In genomic region chr11:111450811-111451494, GRCm38 (mm10) we compare ENCODE assay signal across 12 mouse cellular contexts.
A peak's percentile ranks its signal among the peaks of the same experiment; 100 is the strongest.
DNase-seq lines count a peak whose midpoint lies in the region; ATAC-seq and TF ChIP-seq lines count a peak whose summit lies in the region.
"Had no signal": no experiment of that assay in that cellular context is flagged by ENCODE, and none has a peak within 500 bp of the region (broad histone marks: within the 10 kb centered on the region; RNA-seq: fewer than 3 reads in every experiment).

No protein-coding gene starts in this region.

- WGBS in hindbrain, embryonic 14.5 days, result 74% methylated on average over 3 of the region's 3 CpGs
- WGBS in hindbrain, embryonic 13.5 days, result 77% methylated on average over 3 of the region's 3 CpGs
- 61% methylated on average over 3 of the region's 3 CpGs for WGBS in lung, embryonic 14.5 days
- WGBS in embryonic facial prominence, embryonic 15.5 days, result 49% methylated on average over 3 of the region's 3 CpGs
- 69% methylated on average over 3 of the region's 3 CpGs for WGBS in intestine, postnatal 0 days

- H3K27me3 ChIP-seq in hindbrain, embryonic 14.5 days (ENCODE audit: control insufficient read depth, insufficient read depth, low read length), result no peaks in the 10 kb centered on the region
- H3K27me3 ChIP-seq in hindbrain, embryonic 13.5 days, result no peaks in the 10 kb centered on the region
- H3K27me3 ChIP-seq in lung, embryonic 14.5 days (ENCODE audit: insufficient read depth, low read length), result no peaks in the 10 kb centered on the region
- H3K27me3 ChIP-seq in embryonic facial prominence, embryonic 15.5 days, result no peaks in the 10 kb centered on the region
- no peaks in the 10 kb centered on the region for H3K27me3 ChIP-seq in intestine, postnatal 0 days (replicated peaks; ENCODE audit: control insufficient read depth, insufficient read depth, low read length)
- H3K27me3 ChIP-seq: limb, embryonic 12.5 days; megakaryocyte, embryonic 14.5 days; neural tube, embryonic 12.5 days had no signal

- no peak overlapping the region for H3K4me3 ChIP-seq in hindbrain, embryonic 14.5 days (replicated peaks; ENCODE audit: low read length)
- no peak overlapping the region for H3K4me3 ChIP-seq in hindbrain, embryonic 13.5 days
- no peak overlapping the region for H3K4me3 ChIP-seq in lung, embryonic 14.5 days (ENCODE audit: low read depth, low read length)
- H3K4me3 ChIP-seq in embryonic facial prominence, embryonic 15.5 days (replicated peaks), result no peak overlapping the region
- no peak overlapping the region for H3K4me3 ChIP-seq in intestine, postnatal 0 days (ENCODE audit: low read depth, low read length)
- H3K4me3 ChIP-seq: limb, embryonic 12.5 days; megakaryocyte, embryonic 14.5 days; neural tube, embryonic 12.5 days had no signal

- no peak overlapping the region for H3K4me2 ChIP-seq in hindbrain, embryonic 14.5 days (replicated peaks)
- H3K4me2 ChIP-seq in hindbrain, embryonic 13.5 days, result no peak overlapping the region
- peak overlapping the region; percentile 3; the same call in 1 of the 2 replicates for H3K4me2 ChIP-seq in lung, embryonic 14.5 days
- H3K4me2 ChIP-seq in embryonic facial prominence, embryonic 15.5 days (replicated peaks), result no peak overlapping the region
- no peak overlapping the region for H3K4me2 ChIP-seq in intestine, postnatal 0 days (replicated peaks; ENCODE audit: low read depth)
- H3K4me2 ChIP-seq: limb, embryonic 12.5 days; neural tube, embryonic 12.5 days had no signal

- ATAC-seq in hindbrain, embryonic 14.5 days (ENCODE audit: low FRiP score), result peak; percentile 46; the same call in 1 of the 2 replicates
- no peak for ATAC-seq in hindbrain, embryonic 13.5 days (ENCODE audit: low FRiP score)
- no peak for ATAC-seq in lung, embryonic 14.5 days (ENCODE audit: insufficient read depth)
- 0 out of 2 replicates have a peak, but pooled peaks have one; percentile 47 for ATAC-seq in embryonic facial prominence, embryonic 15.5 days (ENCODE audit: insufficient number of reproducible peaks, low FRiP score, low TSS enrichment, low read depth)
- ATAC-seq in intestine, postnatal 0 days, result no peak

- no peaks in the 10 kb centered on the region for H3K9me3 ChIP-seq in hindbrain, embryonic 14.5 days (ENCODE audit: control insufficient read depth, low read length)
- H3K9me3 ChIP-seq in hindbrain, embryonic 13.5 days, result no peaks in the 10 kb centered on the region
- H3K9me3 ChIP-seq in lung, embryonic 14.5 days (ENCODE audit: low read depth, low read length), result no peaks in the 10 kb centered on the region
- no peaks in the 10 kb centered on the region for H3K9me3 ChIP-seq in embryonic facial prominence, embryonic 15.5 days (replicated peaks)
- H3K9me3 ChIP-seq in intestine, postnatal 0 days (ENCODE audit: control insufficient read depth), result no peaks in the 10 kb centered on the region
- H3K9me3 ChIP-seq: limb, embryonic 12.5 days; megakaryocyte, embryonic 14.5 days; neural tube, embryonic 12.5 days had no signal

- no peak overlapping the region for H3K9ac ChIP-seq in hindbrain, embryonic 14.5 days
- no peak overlapping the region for H3K9ac ChIP-seq in hindbrain, embryonic 13.5 days
- H3K9ac ChIP-seq in lung, embryonic 14.5 days, result no peak overlapping the region
- no peak overlapping the region for H3K9ac ChIP-seq in embryonic facial prominence, embryonic 15.5 days
- no peak overlapping the region for H3K9ac ChIP-seq in intestine, postnatal 0 days (ENCODE audit: low read depth, low read length)
- H3K9ac ChIP-seq: limb, embryonic 12.5 days; neural tube, embryonic 12.5 days had no signal

- H3K4me1 ChIP-seq in hindbrain, embryonic 14.5 days (replicated peaks; ENCODE audit: control insufficient read depth, insufficient read depth, low read length), result no peaks in the 10 kb centered on the region
- H3K4me1 ChIP-seq in hindbrain, embryonic 13.5 days (replicated peaks), result no peaks in the 10 kb centered on the region
- H3K4me1 ChIP-seq in lung, embryonic 14.5 days (ENCODE audit: insufficient read depth), result no peaks in the 10 kb centered on the region
- peaks cover 5% of the 10 kb centered on the region; the same call in 1 of the 2 replicates for H3K4me1 ChIP-seq in embryonic facial prominence, embryonic 15.5 days
- no peaks in the 10 kb centered on the region for H3K4me1 ChIP-seq in intestine, postnatal 0 days (replicated peaks; ENCODE audit: control insufficient read depth, insufficient read depth, low read length)
- H3K4me1 ChIP-seq: limb, embryonic 12.5 days; megakaryocyte, embryonic 14.5 days; neural tube, embryonic 12.5 days had no signal

- no peaks in the 10 kb centered on the region for H3K36me3 ChIP-seq in hindbrain, embryonic 14.5 days (replicated peaks; ENCODE audit: control insufficient read depth, insufficient read depth)
- H3K36me3 ChIP-seq in hindbrain, embryonic 13.5 days, result no peaks in the 10 kb centered on the region
- no peaks in the 10 kb centered on the region for H3K36me3 ChIP-seq in lung, embryonic 14.5 days (ENCODE audit: insufficient read depth)
- H3K36me3 ChIP-seq in embryonic facial prominence, embryonic 15.5 days, result no peaks in the 10 kb centered on the region
- H3K36me3 ChIP-seq in intestine, postnatal 0 days (ENCODE audit: control insufficient read depth, insufficient read depth), result no peaks in the 10 kb centered on the region
- H3K36me3 ChIP-seq: limb, embryonic 12.5 days; neural tube, embryonic 12.5 days had no signal

- peak; percentile 3 to 12 for DNase-seq in cerebellum, postnatal 25 days
- no peak for DNase-seq in cerebellum, adult 9-11 months
- DNase-seq in hindbrain, embryonic 14.5 days (ENCODE audit: low spot score), result peak; percentile 37
- peak; percentile 6 for DNase-seq in lung, embryonic 14.5 days
- no peak for DNase-seq in lung, adult 18-20 months
- DNase-seq: kidney, adult 18-20 months had no signal

- no peak for TF ChIP-seq CTCF in lung, embryonic 14.5 days (IDR thresholded peaks at IDR 0.05; ENCODE audit: low read depth)
- TF ChIP-seq CTCF in intestine, postnatal 0 days (IDR thresholded peaks at IDR 0.05; ENCODE audit: low read depth), result no peak

- H3K27ac ChIP-seq in hindbrain, embryonic 14.5 days, result no peak overlapping the region
- no peak overlapping the region for H3K27ac ChIP-seq in hindbrain, embryonic 13.5 days
- no peak overlapping the region for H3K27ac ChIP-seq in lung, embryonic 14.5 days (ENCODE audit: low read depth)
- H3K27ac ChIP-seq in embryonic facial prominence, embryonic 15.5 days (replicated peaks), result no peak overlapping the region
- no peak overlapping the region for H3K27ac ChIP-seq in intestine, postnatal 0 days (ENCODE audit: low read depth, low read length)
- H3K27ac ChIP-seq: limb, embryonic 12.5 days; neural tube, embryonic 12.5 days had no signal

Comparison
In these comparisons a context has a peak if more than half of its experiments do, and no peak if none do; other contexts are left out.
1. DNase-seq: peak in cerebellum, postnatal 25 days (2 of 2), hindbrain, embryonic 14.5 days (single experiment) and lung, embryonic 14.5 days (single experiment); none in cerebellum, adult 9-11 months (single experiment) and lung, adult 18-20 months (0 of 2).
2. ATAC-seq: peak in hindbrain, embryonic 14.5 days (single experiment) and embryonic facial prominence, embryonic 15.5 days (single experiment); none in hindbrain, embryonic 13.5 days (single experiment), lung, embryonic 14.5 days (single experiment) and intestine, postnatal 0 days (single experiment).